Mouse (Mus musculus) spleen, postnatal 36 days (tissue): ENCODE measurements around the gene Wfdc11.
"Not testable (repeated sequence)": the region's sequence is repeated elsewhere in the genome, so short reads cannot be mapped to it uniquely, and the experiment has no call there.

Source experiments
- DNase-seq, 2 experiments: peaks; one replicate each; pipeline ENCODE4 v3.0.0; 2022; ENCODE audit warnings: low spot score in 2 of 2, mixed read lengths in 1 of 2

Gene Wfdc11

GRCm38 (mm10) chr2:164673987-164674386 is at the start of gene Wfdc11:
TSS of gene Wfdc11 (minus strand) at chr2:164674087.
- DNase-seq: no peak

GRCm38 (mm10) chr2:164723276-164723675 is 49.4 kb upstream of the Wfdc11 start:
- no peak for DNase-seq

GRCm38 (mm10) chr2:164716194-164716786 is 42.4 kb upstream of the Wfdc11 start:
- DNase-seq: not testable (repeated sequence)

- DNase-seq: no peak
Measured at GRCm38 (mm10) chr2:164715005-164715404, 41.1 kb upstream of the Wfdc11 start, which contains the start of gene Spint5. TSS of gene Spint5 (plus strand) at chr2:164715305.

GRCm38 (mm10) chr2:164705991-164706390 is 32.1 kb upstream of the Wfdc11 start:
- DNase-seq: no peak

- no peak for DNase-seq
Measured at GRCm38 (mm10) chr2:164705328-164705727, 31.4 kb upstream of the Wfdc11 start.

- DNase-seq: no peak
Measured at GRCm38 (mm10) chr2:164704235-164704634, 30.3 kb upstream of the Wfdc11 start.

GRCm38 (mm10) chr2:164701761-164702160 is 27.9 kb upstream of the Wfdc11 start:
- DNase-seq: no peak

GRCm38 (mm10) chr2:164700959-164701358 is 27.1 kb upstream of the Wfdc11 start:
- no peak for DNase-seq

- no peak for DNase-seq
Measured at GRCm38 (mm10) chr2:164698201-164698600, 24.3 kb upstream of the Wfdc11 start, which contains the start of gene Spint4. TSS of gene Spint4 (plus strand) at chr2:164698501.

GRCm38 (mm10) chr2:164684807-164685206 is 10.9 kb upstream of the Wfdc11 start, which contains the start of gene Wfdc13:
TSS of gene Wfdc13 (plus strand) at chr2:164685107.
- DNase-seq: no peak

- peak; percentile 4 to 8 for DNase-seq
Measured at GRCm38 (mm10) chr2:164679906-164680305, 6.0 kb upstream of the Wfdc11 start.

- DNase-seq: peak; percentile 56 to 68
Measured at GRCm38 (mm10) chr2:164678848-164679625, 5.2 kb upstream of the Wfdc11 start.

- DNase-seq: no peak
Measured at GRCm38 (mm10) chr2:164676916-164677685, 3.2 kb upstream of the Wfdc11 start.

GRCm38 (mm10) chr2:164676103-164676502 is 2.2 kb upstream of the Wfdc11 start:
- no peak for DNase-seq

- DNase-seq: no peak
Measured at GRCm38 (mm10) chr2:164670938-164671337, 2.9 kb downstream of the Wfdc11 start.

- no peak for DNase-seq
Measured at GRCm38 (mm10) chr2:164670261-164670660, 3.6 kb downstream of the Wfdc11 start.

GRCm38 (mm10) chr2:164664851-164665250 is 9.0 kb downstream of the Wfdc11 start:
- no peak for DNase-seq

GRCm38 (mm10) chr2:164656483-164656882 is 17.4 kb downstream of the Wfdc11 start, which contains the start of gene Wfdc9:
TSS of gene Wfdc9 (minus strand) at chr2:164656583.
- no peak for DNase-seq

GRCm38 (mm10) chr2:164655858-164656257 is 18.0 kb downstream of the Wfdc11 start, which contains the start of gene Wfdc10:
TSS of gene Wfdc10 (plus strand) at chr2:164656046.
- peak; percentile 25 to 35 for DNase-seq

- DNase-seq: no peak
Measured at GRCm38 (mm10) chr2:164641881-164642673, 31.8 kb downstream of the Wfdc11 start.
